Mouse (Mus musculus): ENCODE data around the gene Tpm1. TPM values are rescaled to one million over a fixed set of nuclear protein-coding genes. Genes with fewer than 3 reads are reported as not detected.

Gene Tpm1
- polyA plus RNA-seq, 1 experiment, result 282 TPM

DNA sequence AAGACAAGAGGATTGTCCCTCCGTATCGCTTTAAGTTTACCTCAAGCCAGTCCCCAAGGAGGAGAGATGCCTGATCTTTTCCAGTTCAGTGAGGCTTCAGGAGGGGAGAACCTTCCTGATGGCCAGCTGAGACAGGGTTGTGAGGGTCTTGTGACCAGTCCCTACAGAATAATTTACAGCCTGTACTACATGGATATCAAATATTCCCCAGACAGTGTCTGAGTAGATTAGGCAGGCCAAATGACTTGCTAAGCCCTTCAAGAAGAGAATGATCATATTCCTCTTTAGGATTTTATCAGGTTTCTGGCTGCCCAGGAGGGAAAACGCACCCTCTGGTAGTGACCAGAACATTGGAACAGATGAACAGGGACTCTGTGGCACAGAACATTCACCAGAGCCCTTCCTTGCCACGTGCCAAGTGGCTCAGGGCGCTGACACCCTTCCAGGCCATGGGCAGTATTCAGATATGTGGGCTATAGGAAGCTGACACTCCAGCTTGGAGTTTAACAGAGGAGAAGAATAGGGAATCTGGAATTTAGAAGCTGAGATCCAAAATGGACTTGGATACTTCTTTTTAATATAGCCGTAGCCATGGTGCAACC lies 1.6 kb upstream of the Tpm1 start:
- Histone ChIP-seq H3K4me1 (ENCODE audit: control insufficient read depth, insufficient read depth, low read length) (no peaks in the 10 kb centered on the region), H3K27ac (ENCODE audit: control insufficient read depth, insufficient read depth, low read depth, low read length, poor library complexity) (no peak overlapping the region), H3K4me3 (replicated peaks; ENCODE audit: control insufficient read depth, low read depth, low read length) (no peak overlapping the region)
- TF ChIP-seq CTCF (IDR thresholded peaks at IDR 0.05; ENCODE audit: control insufficient read depth, insufficient read depth, low read length) (no peak), POLR2A (IDR thresholded peaks at IDR 0.05; ENCODE audit: borderline replicate concordance, control insufficient read depth, low read depth, low read length) (no peak)
- 80% methylated on average over 6 of the region's 6 CpGs for WGBS

DNA sequence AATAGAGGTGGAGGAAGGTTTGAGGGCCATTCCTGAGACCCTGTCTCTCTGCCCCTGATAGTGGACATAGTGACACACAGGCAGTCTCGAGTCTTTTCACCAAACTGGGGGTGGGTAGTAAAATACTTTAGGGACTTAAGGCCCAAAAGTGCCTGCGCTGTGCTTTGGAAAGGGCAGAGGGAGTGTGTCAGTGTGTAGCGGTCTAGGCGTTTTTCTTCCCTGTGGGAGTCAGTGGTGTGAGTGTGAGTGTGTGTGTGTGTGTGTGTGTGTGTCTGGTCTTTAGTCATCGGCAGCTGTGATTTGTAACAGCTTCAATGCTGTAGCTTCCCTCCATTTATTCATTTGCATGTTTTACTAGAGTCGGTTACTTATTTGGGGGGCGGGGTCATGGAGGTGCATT lies 630 bp upstream of the Tpm1 start:
- Histone ChIP-seq H3K4me1 (ENCODE audit: control insufficient read depth, insufficient read depth, low read length) (no peaks in the 10 kb centered on the region), H3K27ac (ENCODE audit: control insufficient read depth, insufficient read depth, low read depth, low read length, poor library complexity) (no peak overlapping the region), H3K4me3 (replicated peaks; ENCODE audit: control insufficient read depth, low read depth, low read length) (no peak overlapping the region)
- no peak for TF ChIP-seq CTCF (IDR thresholded peaks at IDR 0.05; ENCODE audit: control insufficient read depth, insufficient read depth, low read length)
- no peak for TF ChIP-seq POLR2A (IDR thresholded peaks at IDR 0.05; ENCODE audit: borderline replicate concordance, control insufficient read depth, low read depth, low read length)
- 41% methylated on average over 7 of the region's 7 CpGs for WGBS

DNA sequence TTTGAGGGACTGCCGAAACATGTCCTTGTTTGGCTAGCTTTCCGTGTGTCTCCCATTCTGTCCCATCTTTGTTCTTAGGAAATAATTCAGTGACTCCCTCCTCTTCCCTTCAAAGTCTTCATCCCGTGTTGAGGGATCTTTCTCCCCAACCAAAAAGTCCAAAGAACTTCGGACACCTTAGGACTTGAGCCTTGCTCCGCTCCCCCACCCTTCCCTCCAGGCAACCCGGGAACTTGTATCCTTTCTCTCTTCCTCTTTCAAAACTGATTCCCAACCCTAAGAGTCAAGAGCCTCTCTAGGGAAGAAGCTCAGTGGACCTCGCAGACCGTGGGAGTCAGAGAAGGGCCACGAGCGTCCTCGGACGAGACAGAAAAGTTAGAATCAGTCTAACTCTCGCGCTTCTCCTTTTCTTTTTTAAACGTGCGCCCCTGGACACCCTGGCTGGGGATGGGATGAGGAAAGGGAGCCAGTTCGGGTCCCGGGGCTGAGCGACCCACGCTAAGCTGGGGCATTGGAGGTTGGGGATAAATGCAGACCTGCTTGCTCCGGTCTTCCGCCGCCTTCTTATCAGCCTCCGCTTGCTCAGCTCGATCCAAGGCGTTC lies 622 bp downstream of the Tpm1 start:
- WGBS, result 3% methylated on average over 26 of the region's 26 CpGs
- peak overlapping the region; percentile 11 for H3K4me3 ChIP-seq (replicated peaks; ENCODE audit: control insufficient read depth, low read depth, low read length)
- H3K27ac ChIP-seq (ENCODE audit: control insufficient read depth, insufficient read depth, low read depth, low read length, poor library complexity), result no peak overlapping the region; the same call in 1 of the 2 replicates
- no peaks in the 10 kb centered on the region for H3K4me1 ChIP-seq (ENCODE audit: control insufficient read depth, insufficient read depth, low read length)
- TF ChIP-seq POLR2A (IDR thresholded peaks at IDR 0.05; ENCODE audit: borderline replicate concordance, control insufficient read depth, low read depth, low read length), result no peak
- TF ChIP-seq CTCF (IDR thresholded peaks at IDR 0.05; ENCODE audit: control insufficient read depth, insufficient read depth, low read length), result no peak

DNA sequence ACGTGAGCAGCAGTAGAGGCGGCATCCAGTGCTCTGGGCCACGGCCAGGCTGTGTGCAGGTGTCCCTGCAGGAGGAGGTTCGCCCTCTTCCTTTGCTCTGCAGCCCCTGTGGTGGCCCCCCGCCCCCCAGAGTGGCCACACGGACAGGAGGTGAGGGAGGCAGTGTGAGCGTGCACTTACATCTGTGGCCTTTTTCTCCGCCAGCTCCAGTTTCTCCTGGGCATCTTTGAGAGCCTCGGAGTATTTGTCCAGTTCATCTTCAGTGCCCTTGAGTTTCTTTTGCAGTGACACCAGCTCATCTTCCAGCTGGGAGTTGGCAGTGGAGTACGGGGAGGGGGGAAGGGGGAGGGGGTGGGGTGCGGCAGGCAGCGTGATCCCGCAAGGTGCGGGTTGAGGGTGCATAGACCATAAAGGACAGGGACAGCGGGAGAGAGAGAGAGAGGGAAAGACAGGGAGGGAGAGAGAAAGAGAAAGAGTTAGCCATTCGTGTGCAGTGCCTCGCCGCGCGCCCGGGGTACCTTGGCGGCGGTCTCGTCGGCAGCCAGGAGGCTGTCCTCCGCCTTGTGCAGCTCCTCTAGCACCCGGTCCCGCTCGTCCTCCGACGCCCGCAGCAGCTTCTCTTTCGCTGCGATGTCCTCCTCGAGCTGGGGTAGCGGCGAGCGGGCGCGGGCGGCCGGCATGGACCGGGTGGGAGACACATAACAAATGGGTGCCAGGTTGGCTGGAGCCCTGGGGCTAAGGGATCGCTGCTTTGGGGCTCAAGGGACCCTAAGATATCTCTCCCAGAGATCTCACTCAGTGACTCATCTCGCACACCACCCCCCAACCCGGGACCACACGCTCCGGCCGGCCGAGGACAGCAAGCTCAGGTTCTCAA lies 1.4 kb downstream of the Tpm1 start:
- no peak overlapping the region for H3K27ac ChIP-seq (ENCODE audit: control insufficient read depth, insufficient read depth, low read depth, low read length, poor library complexity)
- H3K4me3 ChIP-seq (replicated peaks; ENCODE audit: control insufficient read depth, low read depth, low read length), result peak overlapping the region; percentile 11
- TF ChIP-seq POLR2A (IDR thresholded peaks at IDR 0.05; ENCODE audit: borderline replicate concordance, control insufficient read depth, low read depth, low read length) (no peak), CTCF (IDR thresholded peaks at IDR 0.05; ENCODE audit: control insufficient read depth, insufficient read depth, low read length) (no peak)
- 1% methylated on average over 50 of the region's 50 CpGs for WGBS
- H3K4me1 ChIP-seq (ENCODE audit: control insufficient read depth, insufficient read depth, low read length), result no peaks in the 10 kb centered on the region

DNA sequence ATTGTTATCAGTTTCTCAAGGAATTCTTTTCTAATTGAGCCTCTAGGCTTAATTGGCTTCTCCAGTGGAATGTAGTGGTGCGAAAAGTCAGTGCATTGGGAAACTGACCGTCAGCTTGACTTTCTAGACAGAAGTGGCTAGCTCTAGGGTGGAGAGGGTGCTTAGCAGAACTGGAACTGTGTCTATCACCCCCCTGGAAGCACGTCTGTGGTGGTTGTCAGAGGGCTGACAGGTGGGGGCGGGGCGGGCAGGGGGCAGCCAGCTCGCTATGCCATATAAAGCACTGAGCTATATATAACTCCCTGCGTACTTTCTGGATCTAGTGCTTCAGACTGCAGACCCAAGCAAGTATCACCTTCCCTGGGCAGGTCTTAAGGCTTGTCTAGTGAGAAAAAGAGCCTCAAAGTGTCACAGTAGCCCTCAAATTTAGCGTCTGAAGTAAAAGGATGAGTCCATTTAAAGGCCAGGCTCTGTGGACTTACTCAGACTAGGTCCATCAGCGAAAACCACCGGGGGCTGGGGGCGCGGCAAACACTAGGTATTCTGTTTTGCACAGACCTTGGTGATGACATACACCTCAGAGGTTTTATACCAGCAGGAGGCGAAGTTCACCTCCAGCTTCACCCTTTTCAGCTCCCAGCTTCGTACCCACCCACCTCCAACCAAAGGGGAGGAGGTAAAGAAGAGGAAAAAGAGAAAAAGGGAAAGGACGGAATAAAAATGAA lies 2.2 kb downstream of the Tpm1 start:
- TF ChIP-seq CTCF (IDR thresholded peaks at IDR 0.05; ENCODE audit: control insufficient read depth, insufficient read depth, low read length) (no peak), POLR2A (IDR thresholded peaks at IDR 0.05; ENCODE audit: borderline replicate concordance, control insufficient read depth, low read depth, low read length) (no peak)
- Histone ChIP-seq H3K27ac (ENCODE audit: control insufficient read depth, insufficient read depth, low read depth, low read length, poor library complexity) (no peak overlapping the region), H3K4me1 (ENCODE audit: control insufficient read depth, insufficient read depth, low read length) (no peaks in the 10 kb centered on the region), H3K4me3 (replicated peaks; ENCODE audit: control insufficient read depth, low read depth, low read length) (no peak overlapping the region)
- 14% methylated on average over 15 of the region's 15 CpGs for WGBS

DNA sequence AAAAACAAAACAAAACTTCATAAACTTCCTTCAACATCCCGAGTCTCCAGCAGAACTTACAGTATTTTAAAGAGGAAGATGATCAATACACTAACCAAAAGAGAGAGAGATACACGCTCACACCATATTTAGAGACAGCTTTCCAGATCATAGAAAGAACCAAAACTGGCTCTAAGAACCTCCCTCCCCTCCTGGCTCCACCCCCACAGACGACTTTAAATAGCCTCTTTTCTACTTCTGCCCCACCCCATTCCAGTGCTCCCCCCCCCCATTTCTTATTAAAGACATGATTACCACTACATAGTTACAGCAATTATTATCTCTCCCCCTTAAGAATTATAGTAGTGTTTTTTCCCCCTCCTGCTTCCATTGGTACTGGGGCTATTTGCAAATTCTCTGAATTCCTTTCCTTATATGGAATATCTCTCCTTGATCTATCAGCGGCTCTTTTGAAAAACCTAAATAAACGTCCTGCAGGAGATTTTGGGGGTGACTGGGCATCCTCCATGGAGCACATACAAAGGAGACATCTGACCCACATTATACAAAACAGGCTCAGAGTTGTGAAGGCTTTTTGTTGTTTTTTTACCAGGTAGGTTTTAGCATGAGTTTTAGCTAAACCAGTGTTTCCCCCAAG lies 3.1 kb downstream of the Tpm1 start:
- 14% methylated on average over 5 of the region's 5 CpGs for WGBS
- TF ChIP-seq CTCF (IDR thresholded peaks at IDR 0.05; ENCODE audit: control insufficient read depth, insufficient read depth, low read length), result no peak
- no peak overlapping the region for H3K4me3 ChIP-seq (replicated peaks; ENCODE audit: control insufficient read depth, low read depth, low read length)
- no peak overlapping the region for H3K27ac ChIP-seq (ENCODE audit: control insufficient read depth, insufficient read depth, low read depth, low read length, poor library complexity)
- H3K4me1 ChIP-seq (ENCODE audit: control insufficient read depth, insufficient read depth, low read length), result no peaks in the 10 kb centered on the region; the same call in 1 of the 2 replicates

DNA sequence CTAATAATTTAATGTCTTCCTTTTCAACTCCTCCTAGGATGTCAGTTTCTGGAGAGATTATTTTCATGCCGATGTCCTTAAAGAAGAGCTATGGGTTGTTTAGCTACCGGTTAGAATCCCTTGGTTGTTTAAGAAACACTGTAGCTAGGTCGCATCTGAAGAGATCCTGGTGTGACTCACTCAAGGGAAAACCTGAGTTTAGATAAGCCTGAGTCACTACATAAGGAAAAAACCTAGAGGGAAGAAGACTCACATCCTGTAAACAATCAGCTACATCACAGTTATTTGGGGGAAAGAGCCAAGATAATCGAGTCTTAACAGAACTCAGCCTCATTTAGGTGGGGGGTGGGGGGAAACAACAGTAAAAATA lies 3.9 kb downstream of the Tpm1 start:
- Histone ChIP-seq H3K4me1 (ENCODE audit: control insufficient read depth, insufficient read depth, low read length) (no peaks in the 10 kb centered on the region; the same call in 1 of the 2 replicates), H3K27ac (ENCODE audit: control insufficient read depth, insufficient read depth, low read depth, low read length, poor library complexity) (no peak overlapping the region), H3K4me3 (replicated peaks; ENCODE audit: control insufficient read depth, low read depth, low read length) (no peak overlapping the region)
- 23% methylated on average over 4 of the region's 4 CpGs for WGBS
- TF ChIP-seq CTCF (IDR thresholded peaks at IDR 0.05; ENCODE audit: control insufficient read depth, insufficient read depth, low read length) (no peak), POLR2A (IDR thresholded peaks at IDR 0.05; ENCODE audit: borderline replicate concordance, control insufficient read depth, low read depth, low read length) (no peak)

Measured in bone marrow, adult 2 months (tissue).